Mouse (Mus musculus) liver, embryonic 14.5 days (tissue): ENCODE data around the gene Rtn1. TPM values are rescaled to one million over a fixed set of nuclear protein-coding genes. Genes with fewer than 3 reads are reported as not detected.

ENCODE experiments used
- ATAC-seq: fragments of 200-750 bp; cut with Nextera tagmentation; 2 replicates; pipeline ENCODE4 v1.8.0; 2017; ENCODE audit warnings: moderate number of reproducible peaks, mild to moderate bottlenecking, moderate library complexity; ENCODE audit not compliant: insufficient read depth
- DNase-seq, 3 experiments: peaks; one replicate each; pipeline ENCODE4 v3.0.0-alpha.2; 2012 to 2013; ENCODE audit warnings: low read depth in 3 of 3, low spot score in 3 of 3
- H3K27ac ChIP-seq: fragments of 300-500 bp; sonication (generic); 2 replicates; pipeline ENCODE4 v1.5.1; 2014; ENCODE audit warnings: moderate library complexity, mild to moderate bottlenecking, control low read depth, inconsistent platforms
- H3K27me3 ChIP-seq: fragments of 300-500 bp; sonication (generic); 2 replicates; pipeline ENCODE4 v1.6.1; 2014; ENCODE audit warnings: mild to moderate bottlenecking, low read length, moderate library complexity; ENCODE audit not compliant: control insufficient read depth, insufficient read depth
- H3K36me3 ChIP-seq: fragments of 300-500 bp; sonication (generic); replicated peaks from 2 replicates; pipeline ENCODE4 v1.6.1; 2014; ENCODE audit warnings: low read depth; ENCODE audit not compliant: control insufficient read depth, insufficient read depth
- H3K4me1 ChIP-seq, 2 experiments: fragments of 200-500 bp in 1 of 2; fragments of 300-500 bp in 1 of 2; sonication (generic) in 1 of 2; replicated peaks; 2 replicates each; pipeline ENCODE4 v1.6.1; 2012 to 2014; ENCODE audit warnings: antibody characterized with exemption in 1 of 2, inconsistent platforms in 1 of 2, low read length in 1 of 2; ENCODE audit not compliant: control insufficient read depth in 2 of 2, insufficient read depth in 2 of 2
- H3K4me2 ChIP-seq: fragments of 300-500 bp; sonication (generic); 2 replicates; pipeline ENCODE4 v1.6.1; 2014; ENCODE audit warnings: low read depth, mild to moderate bottlenecking, control low read depth, moderate library complexity
- H3K4me3 ChIP-seq, 2 experiments: fragments of 200-500 bp in 1 of 2; fragments of 300-500 bp in 1 of 2; sonication (generic) in 1 of 2; 2 replicates each; pipeline ENCODE4 v1.5.1; 2012 to 2014; ENCODE audit warnings: low read depth in 2 of 2, low read length in 2 of 2, mild to moderate bottlenecking in 2 of 2, control low read depth in 1 of 2, inconsistent platforms in 1 of 2, moderate library complexity in 1 of 2; ENCODE audit not compliant: insufficient read depth in 1 of 2
- H3K9ac ChIP-seq: fragments of 300-500 bp; sonication (generic); replicated peaks from 2 replicates; pipeline ENCODE4 v1.6.1; 2014; ENCODE audit warnings: mild to moderate bottlenecking, control low read depth, moderate library complexity
- H3K9me3 ChIP-seq: fragments of 300-500 bp; sonication (generic); 2 replicates; pipeline ENCODE4 v1.6.1; 2016; ENCODE audit warnings: low read length, mixed read lengths; ENCODE audit not compliant: control insufficient read depth
- CTCF ChIP-seq: IDR thresholded peaks from 2 replicates; pipeline ENCODE4 v1.5.1; 2016; ENCODE audit warnings: antibody characterized with exemption, low read depth, control low read depth
- EP300 ChIP-seq: IDR thresholded peaks from 2 replicates; pipeline ENCODE4 v1.6.1; 2016; ENCODE audit warnings: antibody characterized with exemption, low read depth
- WGBS: fragments of 180-500 bp; shearing (Covaris S2); extraction: QIAGEN DNeasy Blood & Tissue Kit; methylation state at CpG from one replicate; pipeline ENCODE4 v1.1.7; 2014; ENCODE audit not compliant: insufficient replicate concordance; 5-methylcytosine and 5-hydroxymethylcytosine counted together
- polyA plus RNA-seq, 2 experiments: library from polyadenylated mRNA; depleted of rRNA in 1 of 2; stranded (reverse) in 1 of 2; unstranded in 1 of 2; fragments of >200 nt; fragmentation: Nextera tagmentation in 1 of 2; extraction: Ambion mirVana in 1 of 2; gene quantifications; 2 replicates each; pipeline versions ENCODE4 v1.2.1 to v1.2.3; 2012 to 2014

Gene Rtn1
- polyA plus RNA-seq, 2 experiments: 0.63 to 1.5 TPM

DNA sequence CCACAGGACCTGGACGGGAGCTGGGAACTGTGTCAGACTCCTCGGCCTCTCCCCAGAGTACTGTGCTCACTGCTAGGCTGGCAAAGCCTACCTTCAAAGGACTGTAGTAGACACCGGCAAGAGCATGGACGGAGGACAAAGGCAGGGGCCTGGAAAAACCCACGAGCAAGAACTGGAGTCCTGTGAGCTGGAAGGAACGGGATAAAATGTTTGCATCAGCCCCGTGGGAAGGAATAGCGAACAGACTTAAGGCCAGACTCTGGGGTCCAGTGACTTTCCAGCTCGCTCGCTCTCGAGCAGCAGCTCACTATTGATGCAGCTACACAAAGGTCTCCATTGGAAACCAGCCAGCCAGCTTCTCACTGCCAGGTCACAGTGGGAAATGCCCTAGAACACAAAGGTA is 34.0 kb downstream of the Rtn1 start:
- Histone ChIP-seq H3K4me3 (no peak overlapping the region), H3K4me1 (no peaks in the 10 kb centered on the region), H3K9me3 (no peaks in the 10 kb centered on the region), H3K27me3 (no peaks in the 10 kb centered on the region), H3K27ac (no peak overlapping the region), H3K9ac (no peak overlapping the region), H3K36me3 (no peaks in the 10 kb centered on the region), H3K4me2 (no peak overlapping the region)
- TF ChIP-seq EP300 (no peak), CTCF (no peak)
- ATAC-seq: no peak
- no peak for DNase-seq
- 67% methylated on average over 11 of the region's 11 CpGs for WGBS

DNA sequence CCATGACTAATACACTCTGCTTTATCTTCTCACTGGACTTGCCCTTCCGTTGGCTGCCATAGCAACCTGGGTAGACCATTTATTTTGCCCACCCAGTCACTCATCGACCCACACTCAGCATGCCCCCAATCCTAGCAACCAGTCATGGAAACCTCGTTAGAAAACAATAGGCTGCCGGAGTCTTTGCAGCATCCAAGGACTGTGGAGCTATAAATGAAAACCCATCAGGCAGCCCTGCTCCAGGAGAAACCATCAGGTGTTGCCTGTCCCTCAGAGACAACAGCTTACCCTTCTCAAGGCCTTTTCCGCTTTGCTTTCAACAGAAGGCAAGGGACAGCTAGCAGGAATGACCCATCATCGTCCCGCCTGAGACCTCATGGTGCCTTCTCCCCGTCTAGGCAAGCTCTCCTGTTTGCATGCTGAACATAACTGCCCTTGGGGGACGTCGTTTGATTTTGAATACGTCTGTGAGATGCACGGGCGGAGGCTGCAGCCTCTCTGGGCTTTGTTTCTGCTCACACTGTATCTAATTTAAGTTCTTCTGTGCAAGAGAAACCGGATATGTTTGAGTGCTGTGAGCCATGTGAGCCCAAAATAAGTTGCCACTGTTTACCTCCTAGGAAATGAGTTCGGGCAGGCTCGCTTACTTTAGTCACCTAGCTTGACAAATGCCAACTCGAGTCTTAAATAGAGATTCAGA is 34.8 kb downstream of the Rtn1 start:
- H3K4me2 ChIP-seq: no peak overlapping the region
- TF ChIP-seq EP300: no peak
- no peak for TF ChIP-seq CTCF
- no peak overlapping the region for H3K4me3 ChIP-seq
- DNase-seq: no peak
- no peak for ATAC-seq
- H3K27me3 ChIP-seq: no peaks in the 10 kb centered on the region
- H3K4me1 ChIP-seq: no peaks in the 10 kb centered on the region
- no peak overlapping the region for H3K27ac ChIP-seq
- no peak overlapping the region for H3K9ac ChIP-seq
- no peaks in the 10 kb centered on the region for H3K9me3 ChIP-seq
- H3K36me3 ChIP-seq: no peaks in the 10 kb centered on the region
- 61% methylated on average over 17 of the region's 17 CpGs for WGBS

DNA sequence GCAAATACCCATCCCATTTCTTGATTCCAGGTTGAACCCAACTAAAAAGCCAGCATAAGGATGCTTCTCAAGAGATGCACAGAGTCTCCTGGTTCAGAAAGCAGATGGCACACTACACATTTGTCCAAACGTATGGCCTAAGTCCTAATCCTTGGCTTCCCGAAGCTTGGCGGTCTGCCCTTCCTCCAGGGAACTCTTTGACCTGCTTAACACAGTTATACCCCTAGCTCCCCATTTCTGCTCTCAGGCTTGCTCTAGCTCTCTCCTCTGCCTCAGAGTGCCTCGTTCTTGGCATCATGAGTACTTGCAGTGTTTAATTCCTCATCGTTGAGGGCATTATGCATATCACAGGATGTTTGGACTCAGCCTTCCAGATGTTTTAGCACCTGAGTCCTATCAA is 38.8 kb downstream of the Rtn1 start:
- no peak overlapping the region for H3K4me3 ChIP-seq
- H3K4me2 ChIP-seq: no peak overlapping the region
- no peak for ATAC-seq
- H3K9ac ChIP-seq: no peak overlapping the region
- TF ChIP-seq CTCF (no peak), EP300 (no peak)
- no peak overlapping the region for H3K27ac ChIP-seq
- WGBS: 56% methylated on average over 5 of the region's 5 CpGs
- no peaks in the 10 kb centered on the region for H3K27me3 ChIP-seq
- DNase-seq: no peak
- H3K9me3 ChIP-seq: no peaks in the 10 kb centered on the region
- H3K36me3 ChIP-seq: no peaks in the 10 kb centered on the region
- H3K4me1 ChIP-seq: no peaks in the 10 kb centered on the region

DNA sequence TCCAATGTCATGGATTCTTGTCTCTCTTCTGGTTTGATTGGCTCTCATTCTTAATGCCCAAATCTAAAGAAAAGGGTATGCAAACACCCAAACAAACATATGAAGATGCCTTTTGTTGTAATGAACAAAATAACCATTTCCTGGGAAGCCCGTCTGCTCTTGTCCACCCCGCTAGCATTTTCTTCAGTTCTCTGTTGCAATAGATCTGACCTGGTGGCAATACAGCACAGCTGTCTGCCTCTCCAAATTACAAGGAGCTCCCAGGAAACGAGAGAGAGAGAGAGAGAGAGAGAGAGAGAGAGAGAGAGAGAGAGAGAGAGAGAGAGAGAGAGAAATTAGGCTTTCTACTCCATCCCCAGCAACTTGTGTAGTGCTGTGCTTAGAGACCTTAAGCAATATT is 42.1 kb downstream of the Rtn1 start:
- H3K27me3 ChIP-seq: no peaks in the 10 kb centered on the region
- H3K4me1 ChIP-seq: no peaks in the 10 kb centered on the region
- H3K9ac ChIP-seq: no peak overlapping the region
- H3K27ac ChIP-seq: no peak overlapping the region
- H3K4me3 ChIP-seq: no peak overlapping the region
- ATAC-seq: no peak
- WGBS: 57% methylated on average over 3 of the region's 3 CpGs
- no peak overlapping the region for H3K4me2 ChIP-seq
- no peaks in the 10 kb centered on the region for H3K36me3 ChIP-seq
- no peak for DNase-seq
- H3K9me3 ChIP-seq: no peaks in the 10 kb centered on the region
- TF ChIP-seq EP300: no peak
- TF ChIP-seq CTCF: no peak

- WGBS: no CpG with 5 or more reads among the region's 2 CpGs
- DNase-seq (no peak), ATAC-seq (no peak)
- Histone ChIP-seq H3K36me3 (no peaks in the 10 kb centered on the region), H3K4me3 (no peak overlapping the region), H3K9ac (no peak overlapping the region), H3K27ac (no peak overlapping the region), H3K27me3 (no peaks in the 10 kb centered on the region), H3K4me1 (no peaks in the 10 kb centered on the region), H3K4me2 (no peak overlapping the region), H3K9me3 (no peaks in the 10 kb centered on the region)
- TF ChIP-seq CTCF (no peak), EP300 (no peak)
Measured at GRCm38 (mm10) chr12:72366104-72366437, 42.8 kb downstream of the Rtn1 start.
